Mouse (Mus musculus): ENCODE results near the gene Olfml2b.

The Olfml2b gene

GRCm38 (mm10) chr1:170645896-170646605 is 1.7 kb downstream of the Olfml2b start:
- in situ Hi-C loops (cut with MseI, MboI): no loop called here

GRCm38 (mm10) chr1:170646606-170647287 is 2.4 kb downstream of the Olfml2b start:
- in situ Hi-C loops (cut with MseI, MboI): no loop called here

- in situ Hi-C loops (cut with MseI, MboI): no loop called here
These were observed 3.0 kb downstream of the Olfml2b start for GRCm38 (mm10) chr1:170647381-170647780.

- in situ Hi-C loops (cut with MseI, MboI): no loop called here
These were observed 3.7 kb downstream of the Olfml2b start for GRCm38 (mm10) chr1:170647971-170648514.

GRCm38 (mm10) chr1:170651046-170651723 is 6.9 kb downstream of the Olfml2b start:
- in situ Hi-C loops (cut with MseI, MboI): no loop called here

GRCm38 (mm10) chr1:170651989-170652740 is 7.8 kb downstream of the Olfml2b start:
- in situ Hi-C loops (cut with MseI, MboI): no loop called here

GRCm38 (mm10) chr1:170655280-170655917 is 11.1 kb downstream of the Olfml2b start:
- in situ Hi-C loops (cut with MseI, MboI): no loop called here

- in situ Hi-C loops (cut with MseI, MboI): no loop called here
These were observed 12.3 kb downstream of the Olfml2b start for GRCm38 (mm10) chr1:170656518-170657227.

- in situ Hi-C loops (cut with MseI, MboI): no loop called here
These were observed 12.8 kb downstream of the Olfml2b start for GRCm38 (mm10) chr1:170657228-170657521.

GRCm38 (mm10) chr1:170657643-170658314 is 13.4 kb downstream of the Olfml2b start:
- in situ Hi-C loops (cut with MseI, MboI): no loop called here

- in situ Hi-C loops (cut with MseI, MboI): no loop called here
These were observed 14.9 kb downstream of the Olfml2b start for GRCm38 (mm10) chr1:170659260-170659659.

GRCm38 (mm10) chr1:170664620-170665185 is 20.4 kb downstream of the Olfml2b start:
- in situ Hi-C loops (cut with MseI, MboI): no loop called here

GRCm38 (mm10) chr1:170665200-170665599 is 20.9 kb downstream of the Olfml2b start:
- in situ Hi-C loops (cut with MseI, MboI): no loop called here

GRCm38 (mm10) chr1:170674184-170674775 is 29.9 kb downstream of the Olfml2b start:
- in situ Hi-C loops (cut with MseI, MboI): no loop called here

- in situ Hi-C loops (cut with MseI, MboI): no loop called here
These were observed 33.3 kb downstream of the Olfml2b start for GRCm38 (mm10) chr1:170677681-170678080.

GRCm38 (mm10) chr1:170678861-170679260 is 34.5 kb downstream of the Olfml2b start:
- in situ Hi-C loops (cut with MseI, MboI): no loop called here

- in situ Hi-C loops (cut with MseI, MboI): no loop called here
These were observed 35.3 kb downstream of the Olfml2b start for GRCm38 (mm10) chr1:170679624-170680023.

GRCm38 (mm10) chr1:170683863-170684262 is 39.5 kb downstream of the Olfml2b start:
- in situ Hi-C loops (cut with MseI, MboI): no loop called here

- in situ Hi-C loops (cut with MseI, MboI): no loop called here
These were observed 45.4 kb downstream of the Olfml2b start for GRCm38 (mm10) chr1:170689773-170690172.

Data from mouse trophoblast stem cell (cell line).